Mouse (Mus musculus): ENCODE measurements around the gene Dcps. TPM values are rescaled to one million over a fixed set of nuclear protein-coding genes. Genes with fewer than 3 reads are reported as not detected.

Dcps gene
- polyA plus RNA-seq, 1 experiment: not detected

GRCm38 (mm10) chr9:35128995-35129418 lies 46.9 kb downstream of the Dcps start:
- TF ChIP-seq POLR2A (IDR thresholded peaks at IDR 0.05; ENCODE audit: insufficient read depth, low read depth, low read length) (no peak), CTCF (IDR thresholded peaks at IDR 0.05; ENCODE audit: insufficient read depth, low read depth, low read length) (no peak)
- no peak overlapping the region for H3K27ac ChIP-seq (ENCODE audit: insufficient read depth, low read depth, low read length)
- WGBS: 88% methylated on average over 9 of the region's 9 CpGs
- H3K4me3 ChIP-seq (ENCODE audit: insufficient read depth, low read depth, low read length): no peak overlapping the region
- H3K4me1 ChIP-seq (ENCODE audit: control insufficient read depth, insufficient read depth, low read length): peaks cover 12% of the 10 kb centered on the region

DNA sequence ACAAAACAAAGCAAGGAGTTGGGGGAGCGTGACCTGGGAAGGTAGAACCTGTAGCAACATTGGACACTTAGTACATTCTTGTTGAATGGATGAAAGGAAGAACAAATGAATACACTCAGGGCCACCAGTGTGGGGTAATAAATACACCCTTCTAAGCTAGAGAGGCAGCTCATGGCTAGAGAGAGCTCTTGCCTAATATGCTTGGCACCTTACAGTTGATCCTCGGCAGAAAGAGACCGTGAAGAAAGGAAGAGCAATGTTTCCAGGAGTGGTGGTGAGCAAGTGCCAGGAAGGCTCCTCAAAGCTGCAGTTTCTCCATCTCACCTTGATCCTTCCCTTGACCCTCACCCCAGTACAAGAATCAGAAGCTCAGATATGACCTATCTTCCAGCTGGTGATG lies 47.3 kb downstream of the Dcps start:
- TF ChIP-seq CTCF (IDR thresholded peaks at IDR 0.05; ENCODE audit: insufficient read depth, low read depth, low read length) (no peak), POLR2A (IDR thresholded peaks at IDR 0.05; ENCODE audit: insufficient read depth, low read depth, low read length) (no peak)
- H3K4me3 ChIP-seq (ENCODE audit: insufficient read depth, low read depth, low read length): no peak overlapping the region
- H3K27ac ChIP-seq (ENCODE audit: insufficient read depth, low read depth, low read length): no peak overlapping the region
- 87% methylated on average over 3 of the region's 3 CpGs for WGBS
- peaks cover 12% of the 10 kb centered on the region for H3K4me1 ChIP-seq (ENCODE audit: control insufficient read depth, insufficient read depth, low read length)

DNA sequence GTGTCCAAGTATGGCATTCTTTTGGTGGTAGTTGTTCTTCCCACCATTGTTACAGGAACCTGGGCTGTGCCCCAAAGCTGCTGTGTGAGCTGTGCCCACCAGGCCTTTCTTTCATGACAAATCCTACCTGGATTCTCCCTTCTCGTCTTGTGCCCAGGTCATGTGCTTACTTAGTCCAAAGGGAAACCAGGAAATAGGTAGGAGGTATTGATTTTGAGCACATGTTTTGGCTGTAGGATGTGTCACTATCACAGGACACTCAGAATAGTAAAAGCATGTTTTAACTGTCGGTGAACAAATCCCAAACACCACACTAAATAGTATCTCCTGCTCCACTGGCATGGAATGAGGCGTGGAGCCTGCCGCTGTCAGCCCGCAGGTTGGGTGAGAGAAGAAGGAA lies 48.3 kb downstream of the Dcps start:
- 96% methylated on average over 5 of the region's 5 CpGs for WGBS
- Histone ChIP-seq H3K4me1 (ENCODE audit: control insufficient read depth, insufficient read depth, low read length) (peaks cover 12% of the 10 kb centered on the region), H3K4me3 (ENCODE audit: insufficient read depth, low read depth, low read length) (no peak overlapping the region), H3K27ac (ENCODE audit: insufficient read depth, low read depth, low read length) (no peak overlapping the region)
- TF ChIP-seq POLR2A (IDR thresholded peaks at IDR 0.05; ENCODE audit: insufficient read depth, low read depth, low read length): no peak
- no peak for TF ChIP-seq CTCF (IDR thresholded peaks at IDR 0.05; ENCODE audit: insufficient read depth, low read depth, low read length)

GRCm38 (mm10) chr9:35127147-35127546 lies 48.7 kb downstream of the Dcps start:
- no peak overlapping the region for H3K27ac ChIP-seq (ENCODE audit: insufficient read depth, low read depth, low read length)
- 76% methylated on average over 6 of the region's 6 CpGs for WGBS
- peaks cover 11% of the 10 kb centered on the region for H3K4me1 ChIP-seq (ENCODE audit: control insufficient read depth, insufficient read depth, low read length)
- no peak overlapping the region for H3K4me3 ChIP-seq (ENCODE audit: insufficient read depth, low read depth, low read length)
- TF ChIP-seq CTCF (IDR thresholded peaks at IDR 0.05; ENCODE audit: insufficient read depth, low read depth, low read length) (no peak), POLR2A (IDR thresholded peaks at IDR 0.05; ENCODE audit: insufficient read depth, low read depth, low read length) (no peak)

GRCm38 (mm10) chr9:35124678-35124955 lies 51.2 kb downstream of the Dcps start:
- Histone ChIP-seq H3K27ac (ENCODE audit: insufficient read depth, low read depth, low read length) (no peak overlapping the region), H3K4me3 (ENCODE audit: insufficient read depth, low read depth, low read length) (no peak overlapping the region), H3K4me1 (ENCODE audit: control insufficient read depth, insufficient read depth, low read length) (no peaks in the 10 kb centered on the region)
- TF ChIP-seq POLR2A (IDR thresholded peaks at IDR 0.05; ENCODE audit: insufficient read depth, low read depth, low read length) (no peak), CTCF (IDR thresholded peaks at IDR 0.05; ENCODE audit: insufficient read depth, low read depth, low read length) (no peak)
- 95% methylated on average over 8 of the region's 8 CpGs for WGBS

DNA sequence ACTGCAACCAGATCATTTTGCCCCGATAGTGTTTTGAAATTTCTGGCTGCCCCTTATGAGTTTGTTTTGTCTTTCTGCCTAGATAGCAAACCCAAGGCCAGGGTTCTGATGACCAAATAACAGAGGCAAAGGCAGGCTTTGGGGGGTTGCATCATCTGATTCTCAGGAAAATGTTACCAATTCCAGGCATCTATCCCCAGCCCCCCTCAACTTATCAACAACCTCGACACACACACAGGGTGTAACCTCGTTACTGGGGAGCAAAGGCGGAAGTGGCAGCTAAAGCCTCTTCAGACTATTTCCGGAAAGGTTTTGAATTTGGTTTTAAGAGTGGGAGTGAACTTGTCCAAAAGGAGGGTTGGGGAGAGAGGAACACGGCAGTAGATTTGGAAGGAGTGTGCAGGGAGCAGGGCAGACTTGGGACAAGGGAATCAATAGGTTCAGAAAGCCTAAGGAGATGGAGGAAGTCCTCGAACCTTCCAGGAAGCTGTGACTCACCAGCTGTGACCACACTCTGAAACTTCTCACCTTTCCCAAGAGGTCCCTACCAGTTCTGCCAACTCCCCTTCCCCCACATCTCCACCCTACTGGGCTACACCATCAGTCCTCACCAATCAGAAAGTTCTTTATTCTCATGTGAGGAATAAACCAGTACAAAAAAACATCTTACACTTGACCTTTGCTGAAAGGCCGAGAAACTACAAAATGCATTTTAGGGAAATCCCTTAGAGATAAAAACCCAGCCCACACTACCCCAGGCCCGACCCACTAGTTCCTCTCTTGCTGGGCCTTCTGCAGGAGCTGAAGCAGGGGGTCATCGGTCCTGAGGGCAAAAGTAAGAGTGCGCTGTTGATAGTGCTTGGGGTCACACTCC lies 51.8 kb downstream of the Dcps start:
- TF ChIP-seq POLR2A (IDR thresholded peaks at IDR 0.05; ENCODE audit: insufficient read depth, low read depth, low read length) (no peak), CTCF (IDR thresholded peaks at IDR 0.05; ENCODE audit: insufficient read depth, low read depth, low read length) (no peak)
- Histone ChIP-seq H3K4me3 (ENCODE audit: insufficient read depth, low read depth, low read length) (no peak overlapping the region), H3K4me1 (ENCODE audit: control insufficient read depth, insufficient read depth, low read length) (no peaks in the 10 kb centered on the region), H3K27ac (ENCODE audit: insufficient read depth, low read depth, low read length) (no peak overlapping the region)
- 72% methylated on average over 11 of the region's 11 CpGs for WGBS

GRCm38 (mm10) chr9:35123456-35123803 lies 52.4 kb downstream of the Dcps start:
- Histone ChIP-seq H3K27ac (ENCODE audit: insufficient read depth, low read depth, low read length) (no peak overlapping the region), H3K4me3 (ENCODE audit: insufficient read depth, low read depth, low read length) (no peak overlapping the region), H3K4me1 (ENCODE audit: control insufficient read depth, insufficient read depth, low read length) (no peaks in the 10 kb centered on the region)
- WGBS: 71% methylated on average over 2 of the region's 2 CpGs
- no peak for TF ChIP-seq POLR2A (IDR thresholded peaks at IDR 0.05; ENCODE audit: insufficient read depth, low read depth, low read length)
- TF ChIP-seq CTCF (IDR thresholded peaks at IDR 0.05; ENCODE audit: insufficient read depth, low read depth, low read length): no peak

DNA sequence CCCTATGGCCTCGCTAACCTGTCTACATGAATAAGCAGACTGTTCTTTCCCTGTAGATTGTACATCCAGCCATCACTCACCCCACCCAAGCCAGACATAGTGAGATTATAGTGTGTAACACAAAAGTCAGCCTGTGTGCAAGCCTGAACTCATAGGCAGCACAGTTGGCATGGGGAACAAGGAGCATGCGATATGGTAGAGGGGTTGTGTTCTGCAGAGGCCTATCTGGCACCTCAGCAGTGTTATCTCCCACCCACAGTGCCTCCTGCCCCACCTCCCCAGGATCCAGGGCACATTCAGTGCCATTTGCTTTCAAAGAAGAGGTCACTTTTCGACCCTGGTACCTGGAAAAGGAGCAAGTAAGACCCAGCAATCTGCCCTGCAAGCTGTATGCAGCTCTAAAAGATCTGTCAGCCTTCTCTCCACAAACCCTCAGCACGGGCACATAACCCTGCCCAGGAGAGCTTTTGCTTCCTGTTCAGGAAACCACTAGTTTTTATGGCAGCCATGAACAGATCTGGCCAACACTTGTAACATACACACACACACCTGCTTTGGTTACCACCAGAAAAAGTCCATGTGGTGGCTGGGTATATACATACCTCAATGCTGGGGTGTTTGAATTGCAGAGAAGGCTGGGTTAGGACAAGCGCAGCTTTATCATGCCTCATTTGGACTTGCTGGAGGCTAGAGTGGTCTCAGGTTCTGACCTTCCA lies 53.2 kb downstream of the Dcps start:
- peaks cover 2% of the 10 kb centered on the region; the same call in 1 of the 2 replicates for H3K4me1 ChIP-seq (ENCODE audit: control insufficient read depth, insufficient read depth, low read length)
- no peak overlapping the region for H3K4me3 ChIP-seq (ENCODE audit: insufficient read depth, low read depth, low read length)
- H3K27ac ChIP-seq (ENCODE audit: insufficient read depth, low read depth, low read length): no peak overlapping the region
- 92% methylated on average over 5 of the region's 5 CpGs for WGBS
- TF ChIP-seq POLR2A (IDR thresholded peaks at IDR 0.05; ENCODE audit: insufficient read depth, low read depth, low read length): no peak
- TF ChIP-seq CTCF (IDR thresholded peaks at IDR 0.05; ENCODE audit: insufficient read depth, low read depth, low read length): no peak

DNA sequence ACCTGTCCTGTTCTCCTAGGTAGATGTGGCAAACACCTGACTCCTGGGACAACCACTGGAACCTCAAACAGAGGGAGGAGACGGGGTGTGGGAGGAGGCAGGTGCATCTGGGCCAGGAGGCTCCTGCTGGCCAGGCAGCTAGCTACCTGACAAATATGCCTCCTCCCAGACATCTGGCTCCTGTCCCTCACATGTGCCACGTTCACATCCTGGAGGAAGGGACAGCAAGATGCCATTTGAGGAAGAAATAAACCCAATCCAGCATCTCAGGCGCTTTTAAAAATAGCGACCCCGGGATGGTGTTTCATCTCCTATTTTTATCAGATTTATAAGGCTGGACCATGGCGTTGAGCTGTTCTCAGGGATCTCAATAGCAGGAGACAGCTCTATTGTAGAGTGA lies 56.7 kb downstream of the Dcps start, which contains the start of gene St3gal4:
Gene St3gal4, minus strand, starts transcription at position 101 of the 400 bp plus-strand sequence.
- WGBS: 74% methylated on average over 6 of the region's 6 CpGs
- H3K4me1 ChIP-seq (ENCODE audit: control insufficient read depth, insufficient read depth, low read length): peaks cover 14% of the 10 kb centered on the region
- no peak for TF ChIP-seq POLR2A (IDR thresholded peaks at IDR 0.05; ENCODE audit: insufficient read depth, low read depth, low read length)
- TF ChIP-seq CTCF (IDR thresholded peaks at IDR 0.05; ENCODE audit: insufficient read depth, low read depth, low read length): no peak
- H3K4me3 ChIP-seq (ENCODE audit: insufficient read depth, low read depth, low read length): no peak within 1 kb of the TSS
- no peak within 1 kb of the TSS for H3K27ac ChIP-seq (ENCODE audit: insufficient read depth, low read depth, low read length)

All from olfactory bulb, adult 2 months (tissue).